In the genomic region with DNA sequence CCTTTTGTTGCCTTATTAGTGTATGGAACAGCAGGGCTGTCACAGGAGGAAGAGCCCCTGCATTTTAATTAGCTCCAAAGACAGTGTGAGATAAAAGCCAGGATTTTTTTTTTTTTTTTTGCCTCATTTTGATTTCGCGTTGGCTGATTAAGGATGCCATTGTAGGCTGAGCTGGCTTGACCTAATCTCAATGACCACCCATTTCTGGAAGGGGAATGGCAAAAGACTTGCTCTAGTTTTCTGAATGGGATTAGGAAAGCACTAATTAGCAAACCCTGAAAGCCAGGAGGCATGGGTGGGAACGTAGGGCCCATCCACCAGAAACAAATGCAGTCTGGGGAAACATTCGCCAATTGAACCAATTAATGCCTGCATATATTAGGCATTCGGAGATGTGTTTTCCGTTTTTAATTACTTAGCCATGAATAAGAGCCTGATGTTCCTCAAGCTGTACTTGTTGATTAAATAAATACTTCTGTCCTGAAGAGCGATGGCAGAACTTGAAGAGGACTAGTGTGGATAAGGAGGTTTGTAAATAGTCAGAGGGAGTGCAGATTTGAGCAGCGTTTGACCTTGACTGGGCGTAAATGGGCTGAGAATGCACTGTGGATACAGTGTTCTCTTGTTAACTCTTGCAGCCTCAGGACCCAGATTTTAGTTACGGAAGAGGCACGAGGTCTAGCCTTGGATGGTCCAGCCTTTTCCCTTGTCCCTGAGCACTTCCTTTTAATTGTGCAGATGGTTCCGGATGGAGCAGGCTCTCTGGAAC, we compare ENCODE assay signal across 16 mouse cellular contexts.
DNase-seq lines count a peak whose midpoint lies in the region; ATAC-seq and TF ChIP-seq lines count a peak whose summit lies in the region.
"Had no signal": no experiment of that assay in that cellular context is flagged by ENCODE, and none has a peak within 500 bp of the region (broad histone marks: within the 10 kb centered on the region; RNA-seq: fewer than 3 reads in every experiment).

No protein-coding gene starts in this region.

- peak; percentile 86 for ATAC-seq in neural tube, embryonic 11.5 days (ENCODE audit: insufficient read depth, low FRiP score, low TSS enrichment)
- ATAC-seq in forebrain, embryonic 11.5 days (replicated peaks; ENCODE audit: low FRiP score) = peak; percentile 94
- ATAC-seq in hindbrain, postnatal 0 days = peak; percentile 65
- ATAC-seq in neural tube, embryonic 15.5 days (ENCODE audit: low FRiP score) = peak; percentile 84

- H3K4me3 ChIP-seq in neural tube, embryonic 11.5 days (ENCODE audit: low read depth, low read length) = no peak overlapping the region
- no peak overlapping the region for H3K4me3 ChIP-seq in forebrain, embryonic 11.5 days (ENCODE audit: low read depth, low read length)
- no peak overlapping the region for H3K4me3 ChIP-seq in hindbrain, postnatal 0 days (ENCODE audit: low read length)
- H3K4me3 ChIP-seq in neural tube, embryonic 15.5 days (replicated peaks) = no peak overlapping the region
- H3K4me3 ChIP-seq: heart, embryonic 13.5 days; limb, embryonic 10.5 days; myocyte had no signal

- no peak overlapping the region for H3K4me2 ChIP-seq in neural tube, embryonic 11.5 days (ENCODE audit: low read depth)
- H3K4me2 ChIP-seq in forebrain, embryonic 11.5 days (ENCODE audit: low read depth, low read length, severe bottlenecking) = peak overlapping the region; percentile 15; the same call in 1 of the 2 replicates
- H3K4me2 ChIP-seq in hindbrain, postnatal 0 days (ENCODE audit: low read depth, low read length) = peak overlapping the region; percentile 38
- peak overlapping the region; percentile 32 for H3K4me2 ChIP-seq in neural tube, embryonic 15.5 days
- H3K4me2 ChIP-seq: heart, embryonic 13.5 days; lung, embryonic 14.5 days had no signal

- H3K9me3 ChIP-seq in neural tube, embryonic 11.5 days (ENCODE audit: control insufficient read depth, low read length) = no peaks in the 10 kb centered on the region
- H3K9me3 ChIP-seq in forebrain, embryonic 11.5 days (ENCODE audit: control insufficient read depth, low read length) = no peaks in the 10 kb centered on the region
- no peaks in the 10 kb centered on the region for H3K9me3 ChIP-seq in hindbrain, postnatal 0 days (ENCODE audit: low read length)
- no peaks in the 10 kb centered on the region for H3K9me3 ChIP-seq in neural tube, embryonic 15.5 days (replicated peaks)
- H3K9me3 ChIP-seq: heart, embryonic 13.5 days; limb, embryonic 10.5 days had no signal

- no peaks in the 10 kb centered on the region for H3K36me3 ChIP-seq in neural tube, embryonic 11.5 days (ENCODE audit: control insufficient read depth, insufficient read depth, low read length)
- H3K36me3 ChIP-seq in forebrain, embryonic 11.5 days (ENCODE audit: control insufficient read depth, insufficient read depth, low read length) = no peaks in the 10 kb centered on the region
- no peaks in the 10 kb centered on the region for H3K36me3 ChIP-seq in hindbrain, postnatal 0 days (ENCODE audit: insufficient read depth, low read length)
- no peaks in the 10 kb centered on the region for H3K36me3 ChIP-seq in neural tube, embryonic 15.5 days
- H3K36me3 ChIP-seq: G1E; heart, embryonic 13.5 days; limb, embryonic 10.5 days had no signal

- H3K27ac ChIP-seq in neural tube, embryonic 11.5 days (ENCODE audit: low read depth, low read length) = no peak overlapping the region
- no peak overlapping the region for H3K27ac ChIP-seq in forebrain, embryonic 11.5 days (ENCODE audit: low read depth, low read length)
- peak overlapping the region; percentile 32; the same call in 1 of the 2 replicates for H3K27ac ChIP-seq in hindbrain, postnatal 0 days
- peak overlapping the region; percentile 56; the same call in 1 of the 2 replicates for H3K27ac ChIP-seq in neural tube, embryonic 15.5 days (replicated peaks)
- H3K27ac ChIP-seq: heart, embryonic 13.5 days; limb, embryonic 10.5 days had no signal

- no peak for TF ChIP-seq CTCF in hindbrain, postnatal 0 days (IDR thresholded peaks at IDR 0.05; ENCODE audit: low read depth)

- H3K9ac ChIP-seq in neural tube, embryonic 11.5 days (ENCODE audit: low read length) = no peak overlapping the region
- H3K9ac ChIP-seq in forebrain, embryonic 11.5 days (ENCODE audit: low read length) = no peak overlapping the region
- no peak overlapping the region for H3K9ac ChIP-seq in hindbrain, postnatal 0 days (replicated peaks; ENCODE audit: low read length)
- H3K9ac ChIP-seq in neural tube, embryonic 15.5 days (replicated peaks) = no peak overlapping the region
- H3K9ac ChIP-seq: heart, embryonic 13.5 days; lung, embryonic 14.5 days had no signal

- peaks cover 4% of the 10 kb centered on the region; the same call in 1 of the 2 replicates for H3K4me1 ChIP-seq in neural tube, embryonic 11.5 days (ENCODE audit: control insufficient read depth, insufficient read depth, low read length)
- H3K4me1 ChIP-seq in forebrain, embryonic 11.5 days (replicated peaks; ENCODE audit: control insufficient read depth, insufficient read depth, low read length) = peaks cover 6% of the 10 kb centered on the region; the same call in 1 of the 2 replicates
- H3K4me1 ChIP-seq in hindbrain, postnatal 0 days (ENCODE audit: insufficient read depth, low read length) = 0 out of 2 replicates have a peak, but pooled peaks cover 3% of the 10 kb centered on the region
- peaks cover 18% of the 10 kb centered on the region for H3K4me1 ChIP-seq in neural tube, embryonic 15.5 days

- no peaks in the 10 kb centered on the region for H3K27me3 ChIP-seq in neural tube, embryonic 11.5 days (ENCODE audit: control insufficient read depth, insufficient read depth, low read length)
- H3K27me3 ChIP-seq in forebrain, embryonic 11.5 days (ENCODE audit: control insufficient read depth, insufficient read depth, low read length) = peaks cover 36% of the 10 kb centered on the region
- no peaks in the 10 kb centered on the region for H3K27me3 ChIP-seq in hindbrain, postnatal 0 days (ENCODE audit: insufficient read depth, low read length)
- H3K27me3 ChIP-seq in neural tube, embryonic 15.5 days (replicated peaks) = no peaks in the 10 kb centered on the region
- H3K27me3 ChIP-seq: heart, embryonic 13.5 days had no signal

- DNase-seq in neural tube, embryonic 11.5 days (ENCODE audit: low spot score) = peak; percentile 26
- no peak for DNase-seq in neural tube, embryonic 10.5 days (ENCODE audit: extremely low spot score, low spot score)
- peak; percentile 73 for DNase-seq in forebrain, embryonic 11.5 days (ENCODE audit: low spot score)
- peak; percentile 67 for DNase-seq in hindbrain, postnatal 0 days (ENCODE audit: low spot score)
- DNase-seq in heart, adult 8-10 months (ENCODE audit: low spot score) = no peak
- no peak for DNase-seq in gastrocnemius, postnatal 4 days (ENCODE audit: low spot score in 2 of 2)
- DNase-seq in gastrocnemius, postnatal 25 days = no peak
- DNase-seq: adrenal gland, postnatal 10 days; cerebellum, adult 2 months; kidney, adult 2 months; lung, embryonic 14.5 days had no signal

- 42% methylated on average over 12 of the region's 12 CpGs for WGBS in neural tube, embryonic 11.5 days
- WGBS in forebrain, embryonic 11.5 days = 16% methylated on average over 12 of the region's 12 CpGs
- WGBS in hindbrain, postnatal 0 days = 26% methylated on average over 12 of the region's 12 CpGs
- 27% methylated on average over 12 of the region's 12 CpGs for WGBS in neural tube, embryonic 15.5 days

Comparison
In these comparisons a context has a peak if more than half of its experiments do, and no peak if none do; other contexts are left out.
1. DNase-seq: peak in neural tube, embryonic 11.5 days (single experiment), forebrain, embryonic 11.5 days (single experiment) and hindbrain, postnatal 0 days (single experiment); none in neural tube, embryonic 10.5 days (single experiment), heart, adult 8-10 months (single experiment), gastrocnemius, postnatal 4 days (0 of 2) and gastrocnemius, postnatal 25 days (single experiment).
2. H3K27ac ChIP-seq: peak in hindbrain, postnatal 0 days (single experiment) and neural tube, embryonic 15.5 days (single experiment); none in neural tube, embryonic 11.5 days (single experiment) and forebrain, embryonic 11.5 days (single experiment).
3. Peak in every context shown above with its lines, with median percentiles within 50 percentile points of each other: ATAC-seq.